Mouse (Mus musculus) spleen, postnatal 4 days (tissue): ENCODE data around the gene Gnat1.

Source experiments
- DNase-seq, 2 experiments: peaks; one replicate each; pipeline ENCODE4 v3.0.0; 2022; ENCODE audit warnings: low spot score in 2 of 2

The Gnat1 gene

GRCm38 (mm10) chr9:107679501-107679900 lies at the start of gene Gnat1:
Gnat1 (minus strand) TSS chr9:107679712.
- no peak for DNase-seq

- DNase-seq: no peak
Observed at GRCm38 (mm10) chr9:107728919-107729670, 49.6 kb upstream of the Gnat1 start.

- no peak for DNase-seq
Observed at GRCm38 (mm10) chr9:107727041-107727440, 47.5 kb upstream of the Gnat1 start.

DNA sequence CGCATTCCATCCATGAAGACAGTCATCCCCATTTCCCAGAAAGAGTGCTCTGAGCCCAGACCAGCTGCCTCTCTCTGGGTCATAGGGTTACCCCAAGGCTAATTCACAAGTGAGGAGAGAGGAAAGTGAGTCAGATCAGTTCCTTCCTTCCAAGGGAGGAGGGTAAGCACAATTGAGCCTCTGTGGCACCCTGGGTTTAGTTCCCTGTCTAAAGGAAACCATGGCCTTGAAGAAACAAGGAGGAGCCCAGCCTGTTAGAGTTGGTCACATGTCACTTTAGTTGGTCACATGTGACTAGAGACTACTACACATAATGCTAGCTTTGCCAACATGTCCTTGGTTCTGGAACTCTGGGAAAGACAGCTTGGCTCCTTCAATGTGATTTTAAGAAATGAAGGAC lies 45.3 kb upstream of the Gnat1 start:
- DNase-seq: no peak

GRCm38 (mm10) chr9:107723794-107724531 lies 44.5 kb upstream of the Gnat1 start:
- no peak for DNase-seq

- DNase-seq: no peak
Observed at GRCm38 (mm10) chr9:107723292-107723691, 43.8 kb upstream of the Gnat1 start.

- DNase-seq: no peak
Observed at GRCm38 (mm10) chr9:107718781-107719540, 39.4 kb upstream of the Gnat1 start.

DNA sequence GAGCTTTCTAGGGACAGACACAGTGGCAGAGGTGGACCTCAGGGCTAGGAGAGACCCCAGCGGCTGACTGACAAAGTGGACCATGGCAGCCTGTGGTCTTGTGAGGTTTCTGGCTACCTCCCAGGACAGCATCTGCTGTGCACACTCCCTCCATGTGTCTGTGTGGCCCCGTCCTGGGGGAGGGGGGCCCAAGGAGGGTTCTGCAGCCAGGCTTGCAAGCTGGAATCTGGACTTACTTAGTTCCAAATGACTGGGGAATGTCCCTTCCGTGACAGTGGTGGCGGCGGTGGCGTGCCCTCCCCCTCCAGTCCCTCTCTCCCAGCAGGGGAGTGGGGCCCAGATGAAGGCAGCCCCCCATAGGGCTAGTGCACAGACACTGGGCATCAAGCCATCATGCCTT lies 37.4 kb upstream of the Gnat1 start:
- DNase-seq: no peak

GRCm38 (mm10) chr9:107715632-107716031 lies 36.1 kb upstream of the Gnat1 start:
- no peak for DNase-seq

- DNase-seq: no peak
Observed at GRCm38 (mm10) chr9:107714221-107714952, 34.9 kb upstream of the Gnat1 start.

DNA sequence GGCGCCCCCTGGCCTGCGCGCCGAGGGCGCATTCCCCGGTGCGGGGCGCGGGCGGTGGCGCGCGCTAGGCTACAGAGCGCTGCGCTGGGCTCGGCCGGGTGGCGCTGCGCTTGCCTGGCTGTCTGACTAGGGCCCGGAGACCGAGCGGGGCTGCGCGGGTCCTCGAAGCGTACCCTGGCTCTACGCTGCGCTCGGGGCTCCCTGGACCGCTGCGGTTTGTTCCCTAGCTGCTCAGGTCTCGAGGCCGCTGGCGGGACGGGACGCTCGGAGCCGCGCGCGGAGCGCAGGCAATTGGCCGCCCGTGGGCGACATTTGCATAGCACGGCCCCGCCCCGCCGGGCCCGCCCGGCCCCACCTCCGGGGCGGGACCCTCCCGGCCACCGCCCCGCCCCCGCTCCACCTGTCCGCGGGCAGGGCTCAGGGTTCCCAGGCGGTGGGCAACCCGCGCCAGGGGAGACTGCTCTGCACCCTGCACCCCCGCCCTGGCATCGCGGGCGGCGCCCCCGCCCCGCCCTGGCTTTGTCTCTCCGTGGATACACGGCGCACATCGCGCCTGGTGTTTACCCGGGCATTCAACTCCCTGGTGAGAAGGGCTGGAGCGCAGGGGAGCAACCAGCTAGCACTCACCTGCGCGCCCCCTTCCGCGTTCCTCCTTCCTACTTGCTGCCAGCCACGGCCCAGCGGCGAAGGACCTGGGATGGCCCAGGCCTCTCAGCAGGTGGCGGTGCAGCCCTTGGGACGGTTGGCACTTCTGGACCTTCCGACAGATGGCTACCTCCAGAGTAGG lies 30.4 kb upstream of the Gnat1 start, which contains the start of gene Sema3f:
Gene Sema3f, minus strand, starts transcription at position 779 of the 787 bp plus-strand sequence.
- DNase-seq: peak; percentile 67 to 83

GRCm38 (mm10) chr9:107709096-107709696 lies 29.7 kb upstream of the Gnat1 start:
- no peak for DNase-seq

- no peak for DNase-seq
Observed at GRCm38 (mm10) chr9:107708439-107709095, 29.1 kb upstream of the Gnat1 start.

DNA sequence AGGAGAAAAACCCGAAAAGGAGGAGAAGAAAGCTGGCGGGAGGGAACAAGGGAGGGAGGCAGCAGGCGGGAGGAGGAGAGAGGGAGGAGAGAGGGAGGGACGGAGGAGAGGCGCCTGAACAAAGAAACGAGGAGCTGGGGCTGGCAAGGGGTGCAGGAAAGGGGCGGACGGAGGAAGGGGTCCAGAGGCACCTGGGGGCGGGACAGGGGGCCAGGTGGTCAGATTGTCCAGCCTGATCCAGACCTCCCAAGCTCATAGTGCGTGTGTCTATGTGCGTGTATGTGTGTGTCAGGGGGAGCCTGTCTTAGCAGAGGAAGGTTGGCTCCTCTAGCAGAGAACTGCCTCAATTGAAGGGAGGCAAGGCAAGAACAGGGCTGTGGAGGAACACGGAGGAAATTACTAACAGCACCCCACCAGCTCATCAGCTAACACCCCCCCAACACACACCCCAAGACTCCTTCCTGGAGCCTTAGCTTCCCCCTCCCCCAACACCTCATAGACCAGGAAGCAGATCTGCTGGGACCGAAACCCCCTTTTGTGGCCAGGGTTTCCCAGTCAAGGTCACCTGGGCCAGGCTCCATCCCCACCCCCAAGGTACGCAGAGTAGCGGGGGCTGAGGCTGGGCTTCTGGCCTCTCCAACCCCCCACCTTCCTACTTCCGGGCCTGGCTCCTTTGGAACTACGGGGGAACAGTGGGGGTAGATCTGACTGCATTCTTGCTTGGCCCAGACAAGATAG lies 28.4 kb upstream of the Gnat1 start:
- DNase-seq: no peak

GRCm38 (mm10) chr9:107706781-107707211 lies 27.3 kb upstream of the Gnat1 start:
- no peak for DNase-seq

- no peak for DNase-seq
Observed at GRCm38 (mm10) chr9:107703337-107704122, 24.0 kb upstream of the Gnat1 start.

DNA sequence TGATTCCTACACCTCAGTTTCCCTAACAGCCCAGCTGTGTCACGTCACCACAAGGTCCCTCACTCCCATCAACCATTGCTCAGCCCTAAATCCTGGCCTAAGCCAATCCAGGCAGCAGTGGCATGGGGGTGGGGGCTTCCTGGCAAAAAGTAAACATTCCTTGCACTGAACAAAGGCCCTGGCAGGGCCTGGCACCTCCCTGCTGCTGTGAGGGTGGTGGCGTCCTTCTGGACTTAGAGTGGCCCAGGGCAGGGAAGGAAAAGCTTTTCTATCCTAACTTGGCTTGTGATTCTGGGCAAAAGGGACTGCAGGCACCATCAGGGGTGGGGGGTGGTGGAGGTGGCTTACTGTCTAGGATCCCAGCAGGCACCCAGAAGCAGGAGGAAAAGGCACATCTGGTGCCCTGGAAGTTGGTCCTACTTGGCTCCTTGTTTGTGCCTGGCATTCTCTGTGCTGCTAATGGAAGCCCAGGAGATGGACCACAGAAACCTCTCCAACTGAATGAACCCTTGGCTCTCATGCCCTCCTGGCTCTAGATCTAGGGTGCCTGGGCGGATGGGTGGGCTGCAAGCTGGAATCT lies 23.2 kb upstream of the Gnat1 start:
- DNase-seq: no peak

DNA sequence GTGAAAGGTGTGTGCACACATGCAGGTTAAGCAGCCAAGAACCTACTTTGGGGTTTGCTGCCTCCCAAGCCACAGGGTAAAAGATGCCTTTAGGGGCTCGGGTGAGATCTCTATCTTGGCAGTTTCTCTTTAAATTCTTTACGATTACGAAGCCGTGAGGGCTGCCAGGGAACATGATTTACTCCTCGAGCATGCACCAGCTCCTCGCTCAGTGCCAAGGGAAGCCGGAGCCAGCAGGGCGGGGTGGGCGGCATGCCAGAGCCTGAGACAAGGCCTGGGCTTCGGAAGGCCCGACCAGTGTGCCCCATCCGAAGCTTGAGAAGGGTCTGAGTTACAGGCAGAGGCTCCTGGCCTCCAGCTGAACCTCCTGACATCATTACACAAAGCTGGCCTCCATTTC lies 22.1 kb upstream of the Gnat1 start:
- DNase-seq: no peak
